Mouse (Mus musculus): ENCODE results near the gene Fabp1. TPM values are rescaled to one million over a fixed set of nuclear protein-coding genes. Genes with fewer than 3 reads are reported as not detected.

Gene Fabp1
- total RNA-seq, 2 experiments from 2014 or later: 2.6 TPM; not detected in 1

DNA sequence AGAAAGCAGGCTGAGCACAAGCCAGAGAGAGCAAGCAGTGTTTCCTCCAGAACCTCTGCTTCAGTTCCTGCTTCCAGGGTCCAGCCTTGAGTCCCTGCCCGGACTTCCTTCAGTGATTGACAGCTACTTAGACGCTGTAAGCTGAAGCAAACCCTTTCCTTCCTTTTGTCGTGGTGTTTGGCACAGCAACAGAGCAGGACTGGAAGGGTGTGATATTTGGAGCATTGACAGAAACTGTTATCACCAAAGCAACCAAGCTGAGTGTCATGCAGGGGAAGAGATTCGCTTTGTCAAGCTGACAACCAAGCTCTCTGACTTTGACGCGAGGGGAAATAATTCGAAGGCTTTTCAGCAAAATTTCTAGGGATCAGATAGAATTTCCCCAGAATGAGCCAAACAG, 12.3 kb downstream of the Fabp1 start:
- no peak for DNase-seq (ENCODE audit: low spot score)

DNA sequence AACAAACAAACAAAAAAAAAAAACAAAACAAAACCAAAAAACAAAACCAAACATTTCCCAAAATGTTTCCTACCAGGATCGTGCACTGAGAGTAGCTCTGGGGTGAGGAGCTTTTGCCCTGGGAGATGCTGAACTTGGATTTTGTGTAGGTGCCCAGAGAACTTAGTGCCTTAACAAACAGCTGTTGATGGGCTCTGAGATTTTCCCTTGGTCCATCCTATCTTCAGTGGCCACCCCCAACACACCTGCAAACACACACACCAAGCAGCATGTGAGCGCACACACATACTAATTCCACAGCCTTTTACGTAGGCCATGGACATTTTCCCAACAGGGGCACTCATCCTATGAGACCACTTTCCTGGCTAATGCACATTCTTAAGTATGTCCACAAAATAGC, 12.8 kb downstream of the Fabp1 start:
- no peak for DNase-seq (ENCODE audit: low spot score)

DNA sequence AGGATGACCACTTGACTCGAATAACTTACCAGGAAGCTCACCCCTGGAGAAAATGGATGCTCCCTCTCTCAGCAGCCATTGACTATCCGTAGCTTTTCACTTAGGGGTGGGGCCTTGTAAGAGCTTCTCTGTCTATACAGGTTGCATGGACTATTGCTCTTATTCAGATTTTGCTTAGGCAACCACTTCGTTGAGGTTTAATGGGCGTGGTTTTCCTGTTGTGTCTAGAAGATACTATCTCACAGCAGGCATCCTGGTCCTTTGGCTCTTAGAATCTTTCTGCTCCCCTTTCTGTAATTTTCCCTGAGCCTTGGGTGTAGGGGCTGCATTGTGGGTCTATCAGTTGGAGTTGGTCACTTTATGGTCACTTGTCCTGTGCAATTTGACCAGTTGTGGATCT, 21.9 kb downstream of the Fabp1 start:
- no peak for DNase-seq (ENCODE audit: low spot score)

GRCm38 (mm10) chr6:71224184-71224943, 24.7 kb downstream of the Fabp1 start:
- peak; percentile 29 for DNase-seq (ENCODE audit: low spot score)

DNA sequence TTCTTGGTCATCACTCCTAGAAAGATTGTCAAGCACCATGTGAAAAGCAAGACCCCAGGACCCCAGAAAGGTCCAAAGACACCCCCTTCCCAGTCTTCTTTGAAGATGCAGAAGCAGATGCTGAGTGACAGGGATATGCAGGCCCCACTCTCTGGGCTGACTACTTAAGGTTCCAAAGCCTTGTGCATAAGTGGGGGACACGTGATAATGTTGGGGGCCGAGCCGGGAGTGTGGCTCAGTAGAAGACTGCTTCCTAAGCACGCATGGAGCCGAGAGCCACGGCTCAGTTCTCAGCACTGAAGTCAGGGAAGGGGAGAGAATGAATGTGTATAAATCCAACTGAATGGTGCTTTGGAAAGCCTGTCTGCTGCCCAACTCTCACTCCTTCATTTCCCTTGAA, 26.9 kb downstream of the Fabp1 start:
- DNase-seq (ENCODE audit: low spot score): no peak

DNA sequence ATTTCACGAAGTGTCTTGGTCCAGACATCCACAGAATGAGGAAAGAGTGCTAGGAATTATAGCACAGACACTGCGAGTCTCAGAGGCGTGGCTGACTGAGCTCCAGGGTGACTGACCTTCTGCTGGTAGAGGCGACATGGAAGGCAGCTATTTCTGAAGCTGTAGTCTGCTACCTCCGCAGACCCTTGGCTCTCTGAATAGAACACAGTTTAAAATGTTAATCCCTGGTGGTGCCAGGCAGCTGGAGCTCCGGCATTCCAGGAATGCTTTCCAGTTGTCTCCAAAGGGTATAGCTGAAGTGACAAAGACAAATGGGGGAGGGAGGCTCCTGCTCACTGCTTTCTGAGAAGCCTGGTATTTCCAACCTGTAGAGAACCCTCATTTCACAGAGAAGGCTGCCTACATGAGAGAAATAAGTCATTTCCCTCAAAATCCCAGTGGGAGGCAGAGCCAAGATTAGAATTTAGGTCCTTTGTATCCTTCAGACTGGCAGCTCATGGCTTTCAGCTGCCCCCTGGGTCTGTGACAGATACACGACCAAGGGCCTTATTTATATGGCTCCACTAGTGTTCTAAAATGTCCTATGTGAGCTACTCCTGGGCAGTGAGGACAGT, 27.6 kb downstream of the Fabp1 start:
- no peak for DNase-seq (ENCODE audit: low spot score)

DNA sequence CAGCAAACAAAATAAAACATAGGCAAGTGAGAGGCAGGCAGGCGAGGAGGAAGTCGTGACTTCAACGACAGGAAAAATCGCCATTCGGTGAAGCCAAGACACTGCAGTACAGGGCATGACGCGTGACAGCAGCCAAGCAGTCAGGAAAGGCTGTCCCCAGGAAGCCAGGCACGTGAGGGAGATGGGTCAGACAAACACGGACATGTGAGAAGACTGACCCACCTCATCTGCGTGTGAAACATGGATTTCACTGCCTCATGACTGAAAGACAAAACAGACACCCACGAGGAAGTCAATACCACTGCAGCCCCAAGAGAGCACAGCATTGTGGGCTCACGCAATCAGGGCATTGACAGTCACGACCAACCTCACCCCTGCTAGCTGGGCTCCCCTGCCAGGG, 35.5 kb downstream of the Fabp1 start:
- DNase-seq (ENCODE audit: low spot score): no peak

DNA sequence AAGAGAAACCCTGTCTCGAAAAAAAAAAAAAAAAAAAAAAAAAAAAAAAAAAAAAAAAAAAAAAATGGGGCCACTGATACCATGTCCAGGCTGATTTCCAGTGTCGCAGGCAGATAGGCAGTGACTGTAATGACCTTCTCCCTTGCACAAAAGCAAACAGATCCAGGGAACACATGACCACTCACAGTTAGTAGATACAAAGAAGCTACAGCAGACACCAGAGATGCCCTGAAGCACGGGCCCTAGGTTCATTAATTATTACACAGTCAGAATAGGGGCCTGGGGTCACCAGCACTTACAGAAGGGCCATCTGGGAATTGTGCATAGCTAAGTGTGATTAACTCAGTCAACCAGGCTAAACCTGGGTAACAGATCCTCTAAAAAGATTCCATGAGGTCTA, 36.3 kb downstream of the Fabp1 start:
- DNase-seq (ENCODE audit: low spot score): no peak

DNA sequence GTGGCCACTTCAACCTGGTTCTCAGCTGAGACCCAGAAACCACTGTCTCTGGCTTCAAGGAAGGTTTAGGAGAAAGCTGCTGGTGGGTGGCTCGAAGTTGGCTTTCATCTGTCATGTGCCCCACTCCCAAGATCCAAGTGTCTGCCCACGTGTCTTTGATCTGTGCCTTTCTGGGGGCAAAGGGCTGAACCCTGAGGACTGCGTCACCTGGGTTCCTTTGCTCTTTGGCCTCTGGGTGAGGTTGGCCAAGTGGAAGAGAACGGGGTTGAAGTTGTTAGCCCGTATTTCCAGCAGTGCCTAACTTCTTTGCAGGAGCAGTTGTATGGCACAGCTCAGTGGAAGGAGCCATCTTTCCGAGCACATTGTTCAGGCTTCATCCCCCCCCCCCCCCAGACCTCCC, 36.9 kb downstream of the Fabp1 start:
- DNase-seq (ENCODE audit: low spot score): no peak

DNA sequence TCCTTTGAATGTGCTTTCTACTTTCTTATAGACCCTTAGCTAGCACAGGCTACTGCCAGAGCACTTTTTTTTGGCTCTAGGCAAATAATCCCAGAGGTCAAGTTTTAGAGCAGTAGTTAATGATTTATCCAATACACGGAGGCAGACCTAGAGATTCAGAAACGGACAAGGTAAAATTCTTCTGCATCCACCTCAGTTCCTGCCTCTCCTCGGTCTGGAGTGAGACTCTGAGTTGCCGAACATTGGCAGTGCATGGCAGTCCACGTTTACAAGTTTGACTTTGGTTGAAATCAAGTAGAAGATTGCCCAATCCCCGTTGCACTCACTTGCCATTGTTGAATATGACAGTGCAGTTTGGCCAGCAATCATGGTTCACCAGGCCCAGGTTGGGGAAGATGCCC, 37.4 kb downstream of the Fabp1 start:
- DNase-seq (ENCODE audit: low spot score): no peak

DNA sequence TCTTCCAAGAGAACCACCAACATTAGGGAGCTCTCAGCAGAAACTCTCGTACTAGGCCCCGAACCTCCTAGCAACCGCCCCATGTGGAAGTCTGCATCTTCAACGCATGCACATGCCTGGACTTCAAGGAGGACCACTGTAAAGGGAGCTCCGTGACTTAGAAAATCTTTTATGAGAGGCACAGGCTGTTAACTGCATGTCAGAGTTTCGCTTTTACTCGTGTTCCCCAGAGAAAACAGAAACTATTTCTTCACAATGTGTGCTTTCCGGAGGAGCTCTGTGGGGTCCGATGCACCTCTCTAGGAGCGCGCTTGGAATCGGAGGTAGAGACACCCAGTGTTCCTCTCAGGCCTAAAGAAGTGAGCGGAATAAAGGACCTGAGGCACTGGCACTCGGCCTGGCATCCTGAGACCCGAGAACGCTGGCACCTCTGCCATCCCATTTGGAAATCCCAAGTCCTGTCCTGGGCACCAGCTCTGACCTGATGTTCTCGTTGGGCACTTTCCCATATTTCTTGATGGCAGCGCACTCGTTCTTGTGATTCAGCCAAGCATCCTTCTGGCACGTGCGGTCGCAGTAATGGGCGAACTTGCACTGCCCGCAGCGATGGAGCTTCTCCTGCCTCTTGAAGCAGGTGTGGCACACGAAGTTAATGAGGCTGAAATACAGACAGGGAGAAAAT, 39.6 kb downstream of the Fabp1 start:
- DNase-seq (ENCODE audit: low spot score): peak; percentile 40

- DNase-seq (ENCODE audit: low spot score): no peak
These were observed 41.2 kb downstream of the Fabp1 start for GRCm38 (mm10) chr6:71240831-71241230.

GRCm38 (mm10) chr6:71242811-71243210, 43.2 kb downstream of the Fabp1 start:
- no peak for DNase-seq (ENCODE audit: low spot score)

- DNase-seq (ENCODE audit: low spot score): no peak
These were observed 43.6 kb downstream of the Fabp1 start for GRCm38 (mm10) chr6:71243258-71243657.

DNA sequence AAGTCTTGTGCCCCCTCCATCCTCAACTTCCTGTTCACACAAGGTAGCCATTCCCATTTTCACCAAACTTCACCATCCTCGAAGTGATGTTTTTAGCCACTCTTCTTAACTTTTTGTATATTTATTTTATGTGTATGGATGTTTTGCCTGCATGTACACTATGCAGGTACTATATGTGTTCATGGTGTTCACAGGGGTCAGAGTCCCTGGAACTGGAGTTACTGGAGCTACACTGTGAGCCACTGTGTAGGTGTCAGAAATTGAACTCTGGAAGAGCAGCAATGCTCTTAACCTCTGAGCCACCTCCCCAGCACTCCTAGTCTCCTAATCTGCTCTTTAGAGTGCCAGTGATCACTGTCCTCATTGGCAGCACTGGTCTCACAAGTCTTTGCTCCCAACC, 48.8 kb downstream of the Fabp1 start:
- no peak for DNase-seq (ENCODE audit: low spot score)

DNA sequence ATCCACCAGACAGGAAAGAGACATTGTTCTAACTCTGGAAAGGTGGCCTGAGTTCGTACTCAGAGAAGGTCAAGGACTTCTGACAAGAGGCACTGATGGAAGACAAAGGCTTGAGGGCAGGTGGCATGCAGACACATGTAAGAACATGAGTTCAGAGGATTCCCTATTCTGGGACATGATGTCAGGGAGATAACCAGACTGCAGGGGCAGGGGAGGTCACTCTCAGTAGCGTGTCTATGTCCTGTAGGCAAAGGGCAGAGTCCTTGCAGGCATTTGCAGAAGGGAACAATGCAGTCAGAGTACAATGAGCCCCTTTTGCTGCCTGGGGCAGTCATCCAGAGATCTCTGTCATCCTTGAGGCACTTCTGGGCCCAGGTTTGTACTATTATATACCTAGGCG, 50.0 kb downstream of the Fabp1 start:
- no peak for DNase-seq (ENCODE audit: low spot score)

DNA sequence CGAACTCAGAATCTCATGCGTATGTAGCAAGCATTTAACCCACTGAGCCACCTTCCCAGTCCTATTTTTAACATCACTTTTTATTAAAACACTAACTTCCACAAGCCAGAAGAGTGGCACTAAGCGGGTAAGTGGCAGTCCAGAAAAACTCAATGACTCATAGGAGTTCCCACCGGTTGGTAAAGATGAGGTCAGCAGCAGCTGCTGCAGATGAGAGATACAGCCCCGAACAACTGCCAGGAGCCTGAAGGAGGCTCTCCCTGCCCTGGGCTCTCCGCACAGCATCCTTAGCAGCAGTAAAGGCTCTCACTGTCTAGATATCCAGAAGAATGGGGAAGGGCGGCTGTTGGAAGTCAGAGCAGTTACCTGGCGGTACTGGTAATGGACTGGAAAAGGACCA, 51.3 kb downstream of the Fabp1 start:
- DNase-seq (ENCODE audit: low spot score): no peak

- DNase-seq (ENCODE audit: low spot score): no peak
These were observed 54.8 kb downstream of the Fabp1 start for GRCm38 (mm10) chr6:71254456-71254855.

Other genes starting within 250 kb of the Fabp1 start
- gene Foxi3, start 243.3 kb upstream of the Fabp1 start, total RNA-seq (2021): not detected
- 1 to 10 TPM; 7.6 to 9.2 TPM for gene Thnsl2, start 55.4 kb upstream of the Fabp1 start, total RNA-seq (2021)
- gene Krcc1, start 71.8 kb downstream of the Fabp1 start, total RNA-seq (2021): 10 to 100 TPM; 26.4 to 36.1 TPM
- gene Smyd1, start 122.4 kb downstream of the Fabp1 start, total RNA-seq (2021): 100 to 1,000 TPM; 308 to 323 TPM
- not detected for gene Cd8b1, start 123.0 kb downstream of the Fabp1 start, total RNA-seq (2021)
- gene Cd8a, start 173.6 kb downstream of the Fabp1 start, total RNA-seq (2021): not detected
- gene Rmnd5a, start 240.8 kb downstream of the Fabp1 start, total RNA-seq (2021): 100 to 1,000 TPM; 128 to 132 TPM

Measured in gastrocnemius, adult 18-20 months (tissue).